Mouse (Mus musculus) limb, embryonic 14.5 days (tissue): ENCODE measurements around the gene Slc22a18. TPM values are rescaled to one million over a fixed set of nuclear protein-coding genes. Genes with fewer than 3 reads are reported as not detected.

Experiments
- ATAC-seq: fragments of 200-750 bp; cut with Nextera tagmentation; 2 replicates; pipeline ENCODE4 v1.8.0; 2017; ENCODE audit warnings: low read depth, moderate number of reproducible peaks, moderate TSS enrichment; ENCODE audit not compliant: low FRiP score
- DNase-seq: peaks from one replicate; pipeline ENCODE4 v3.0.0-alpha.2; 2015; ENCODE audit warnings: low spot score
- H3K27ac ChIP-seq: fragments of 300-500 bp; sonication (generic); replicated peaks from 2 replicates; pipeline ENCODE4 v1.5.1; 2014; ENCODE audit warnings: low read depth, mild to moderate bottlenecking, low read length, moderate library complexity, mixed read lengths
- H3K27me3 ChIP-seq: fragments of 300-500 bp; sonication (generic); 2 replicates; pipeline ENCODE4 v1.6.1; 2014; ENCODE audit warnings: low read length, mixed read lengths; ENCODE audit not compliant: control insufficient read depth, insufficient read depth
- H3K36me3 ChIP-seq: fragments of 300-500 bp; sonication (generic); 2 replicates; pipeline ENCODE4 v1.6.1; 2014; ENCODE audit warnings: mild to moderate bottlenecking, low read length, moderate library complexity, mixed read lengths; ENCODE audit not compliant: control insufficient read depth, insufficient read depth
- H3K4me1 ChIP-seq: fragments of 300-500 bp; sonication (generic); 2 replicates; pipeline ENCODE4 v1.6.1; 2014; ENCODE audit warnings: antibody characterized with exemption, low read length, mixed read lengths; ENCODE audit not compliant: control insufficient read depth, insufficient read depth
- H3K4me2 ChIP-seq: fragments of 300-500 bp; sonication (generic); replicated peaks from 2 replicates; pipeline ENCODE4 v1.6.1; 2014; ENCODE audit warnings: low read depth, mild to moderate bottlenecking, low read length, moderate library complexity; ENCODE audit not compliant: severe bottlenecking
- H3K4me3 ChIP-seq: fragments of 300-500 bp; sonication (generic); replicated peaks from 2 replicates; pipeline ENCODE4 v1.5.1; 2014; ENCODE audit warnings: low read length
- H3K9ac ChIP-seq: fragments of 300-500 bp; sonication (generic); 2 replicates; pipeline ENCODE4 v1.6.1; 2014; ENCODE audit warnings: mild to moderate bottlenecking, low read depth, low read length, moderate library complexity; ENCODE audit not compliant: severe bottlenecking
- H3K9me3 ChIP-seq: fragments of 300-500 bp; sonication (generic); 2 replicates; pipeline ENCODE4 v1.6.1; 2016; ENCODE audit warnings: low read length; ENCODE audit not compliant: control insufficient read depth
- POLR2A ChIP-seq: fragments of 200-500 bp; IDR thresholded peaks from 2 replicates; pipeline ENCODE4 v1.8.0; 2012; ENCODE audit warnings: inconsistent platforms, mild to moderate bottlenecking, moderate library complexity, borderline replicate concordance; ENCODE audit not compliant: insufficient read depth, insufficient read length; ENCODE audit errors: extremely low read depth
- WGBS: fragments of 180-500 bp; shearing (Covaris S2); extraction: QIAGEN DNeasy Blood & Tissue Kit; methylation state at CpG from one replicate; pipeline ENCODE4 v1.1.7; 2014; 5-methylcytosine and 5-hydroxymethylcytosine counted together
- polyA plus RNA-seq, 2 experiments: library from polyadenylated mRNA; depleted of rRNA in 1 of 2; stranded (reverse) in 1 of 2; unstranded in 1 of 2; fragments of >200 nt; fragmentation: Nextera tagmentation in 1 of 2; extraction: Ambion mirVana in 1 of 2; gene quantifications; 2 replicates each; pipeline versions ENCODE4 v1.2.1 to v1.2.3; 2012 to 2014

The Slc22a18 gene
- polyA plus RNA-seq, 2 experiments = 2.3 to 3.3 TPM

GRCm38 (mm10) chr7:143464811-143465560 is 8.6 kb upstream of the Slc22a18 start:
- Histone ChIP-seq H3K27ac (peak overlapping the region; percentile 87), H3K9ac (peak overlapping the region; percentile 43), H3K4me2 (peak overlapping the region; percentile 56), H3K4me3 (peak overlapping the region; percentile 23), H3K36me3 (0 out of 2 replicates have a peak, but pooled peaks cover 3% of the 10 kb centered on the region), H3K9me3 (peaks cover 15% of the 10 kb centered on the region), H3K27me3 (no peaks in the 10 kb centered on the region), H3K4me1 (peaks cover 26% of the 10 kb centered on the region)
- DNase-seq = peak; percentile 74
- 20% methylated on average over 33 of the region's 56 CpGs for WGBS
- peak; percentile 68 for ATAC-seq
- TF ChIP-seq POLR2A = no peak

- H3K4me1 ChIP-seq = peaks cover 26% of the 10 kb centered on the region
- H3K36me3 ChIP-seq = no peaks in the 10 kb centered on the region
- no peak for TF ChIP-seq POLR2A
- H3K9me3 ChIP-seq = peaks cover 3% of the 10 kb centered on the region
- peak; percentile 67 for DNase-seq
- WGBS = 32% methylated on average over 14 of the region's 14 CpGs
- H3K27me3 ChIP-seq = no peaks in the 10 kb centered on the region
- peak overlapping the region; percentile 56; the same call in 1 of the 2 replicates for H3K4me2 ChIP-seq
- peak; percentile 34; the same call in 1 of the 2 replicates for ATAC-seq
- no peak overlapping the region for H3K4me3 ChIP-seq
- peak overlapping the region; percentile 87 for H3K27ac ChIP-seq
- H3K9ac ChIP-seq = no peak overlapping the region
Measured at GRCm38 (mm10) chr7:143466099-143466677, 7.3 kb upstream of the Slc22a18 start.

DNA sequence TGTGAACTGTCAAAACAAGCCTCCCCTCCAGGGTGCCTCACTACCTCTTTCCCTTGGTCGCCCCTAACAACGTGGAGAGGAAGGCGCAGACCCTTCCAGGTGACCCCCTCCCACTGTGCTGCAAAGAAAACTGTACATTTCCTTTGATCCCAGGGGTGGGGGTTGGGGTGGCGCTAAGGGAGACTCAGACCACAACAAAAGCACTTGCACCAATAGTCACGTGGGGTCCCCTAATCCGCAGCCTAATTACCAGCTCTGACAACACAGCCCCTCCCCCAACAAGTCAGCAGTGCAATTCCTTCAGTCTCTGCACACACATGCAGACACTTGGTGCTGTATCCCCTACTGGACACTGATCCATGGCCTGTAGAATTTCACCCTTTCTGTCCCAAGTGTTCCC is 5.8 kb upstream of the Slc22a18 start:
- Histone ChIP-seq H3K27ac (no peak overlapping the region), H3K4me2 (no peak overlapping the region), H3K4me1 (peaks cover 26% of the 10 kb centered on the region), H3K36me3 (no peaks in the 10 kb centered on the region), H3K4me3 (no peak overlapping the region), H3K9me3 (no peaks in the 10 kb centered on the region), H3K9ac (no peak overlapping the region), H3K27me3 (no peaks in the 10 kb centered on the region)
- ATAC-seq (no peak), DNase-seq (no peak)
- no peak for TF ChIP-seq POLR2A
- 11% methylated on average over 6 of the region's 6 CpGs for WGBS

DNA sequence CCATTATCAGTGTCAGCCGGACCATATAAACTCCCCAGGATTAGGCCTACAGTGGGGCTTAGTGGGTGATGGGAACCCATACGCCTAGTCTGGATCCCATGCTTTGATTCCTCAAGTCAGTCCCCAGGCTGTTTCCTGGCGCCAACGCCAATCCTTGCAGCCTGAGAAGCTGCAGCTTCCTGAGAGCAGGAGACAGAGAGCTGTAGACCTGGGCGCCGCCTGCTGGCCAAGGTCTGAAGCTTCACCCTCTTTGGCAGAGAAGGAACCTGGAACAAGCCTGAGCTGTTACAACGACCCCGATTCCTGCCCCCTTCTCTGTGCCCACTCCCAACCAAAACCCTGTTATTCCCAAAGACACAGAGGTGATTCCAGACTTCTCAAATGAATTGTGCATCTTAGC is 3.6 kb upstream of the Slc22a18 start:
- Histone ChIP-seq H3K27me3 (no peaks in the 10 kb centered on the region), H3K4me2 (no peak overlapping the region), H3K36me3 (no peaks in the 10 kb centered on the region), H3K9ac (no peak overlapping the region), H3K4me1 (peaks cover 15% of the 10 kb centered on the region; the same call in 1 of the 2 replicates), H3K9me3 (no peaks in the 10 kb centered on the region), H3K27ac (no peak overlapping the region), H3K4me3 (no peak overlapping the region)
- DNase-seq (peak; percentile 77), ATAC-seq (peak; percentile 39; the same call in 1 of the 2 replicates)
- TF ChIP-seq POLR2A = no peak
- WGBS = 11% methylated on average over 8 of the region's 8 CpGs

- ATAC-seq (no peak), DNase-seq (no peak)
- no peaks in the 10 kb centered on the region for H3K27me3 ChIP-seq
- TF ChIP-seq POLR2A = no peak
- H3K27ac ChIP-seq = no peak overlapping the region
- no peak overlapping the region for H3K9ac ChIP-seq
- H3K4me3 ChIP-seq = no peak overlapping the region
- no peak overlapping the region for H3K4me2 ChIP-seq
- no peaks in the 10 kb centered on the region for H3K9me3 ChIP-seq
- no peaks in the 10 kb centered on the region for H3K4me1 ChIP-seq
- no peaks in the 10 kb centered on the region for H3K36me3 ChIP-seq
- WGBS = 23% methylated on average over 10 of the region's 10 CpGs
Measured at GRCm38 (mm10) chr7:143474811-143475210, 1.3 kb downstream of the Slc22a18 start.
